Mouse (Mus musculus): ENCODE data around the gene Eef2k.

GRCm38 (mm10) chr7:120897054-120897453 lies 54.4 kb downstream of the Eef2k start:
- TF ChIP-seq CTCF (IDR thresholded peaks at IDR 0.05; ENCODE audit: low read depth, low read length) (no peak), POLR2A (IDR thresholded peaks at IDR 0.05; ENCODE audit: borderline replicate concordance, low read depth, low read length) (no peak)
